Mouse (Mus musculus) megakaryocyte, embryonic 14.5 days (primary cell): Measurements from ENCODE around the gene Ctdsp1. TPM values are rescaled to one million over a fixed set of nuclear protein-coding genes. Genes with fewer than 3 reads are reported as not detected.

Experiments
- H3K27me3 ChIP-seq: replicated peaks from 2 replicates; pipeline ENCODE3; 2012; ENCODE audit warnings: inconsistent platforms
- H3K36me3 ChIP-seq: replicated peaks from 2 replicates; pipeline ENCODE3; 2012; ENCODE audit warnings: low read length, inconsistent platforms, mixed read lengths
- H3K4me1 ChIP-seq: 2 replicates; pipeline ENCODE4 v1.6.1; 2012; ENCODE audit warnings: inconsistent platforms
- H3K4me3 ChIP-seq: replicated peaks from 2 replicates; pipeline ENCODE3; 2012; ENCODE audit warnings: moderate library complexity, mild to moderate bottlenecking, inconsistent platforms
- H3K9me3 ChIP-seq: 2 replicates; pipeline ENCODE4 v1.6.1; 2012; ENCODE audit warnings: inconsistent platforms
- FLI1 ChIP-seq: IDR thresholded peaks from 2 replicates; pipeline ENCODE4 v1.6.1; 2012; ENCODE audit warnings: low read length, inconsistent platforms, mixed read lengths
- GATA1 ChIP-seq: IDR thresholded peaks from 3 replicates; pipeline ENCODE4 v1.6.1; 2012; ENCODE audit warnings: mixed read lengths, low read length, inconsistent platforms, borderline replicate concordance
- polyA plus RNA-seq: library from polyadenylated mRNA; stranded (reverse); fragments of >175 nt; gene quantifications from 2 replicates; pipeline ENCODE4 v1.2.3, GENCODE M21; 2012; ENCODE audit warnings: low replicate concordance; ENCODE audit not compliant: insufficient read depth

Ctdsp1 gene
- polyA plus RNA-seq, 1 experiment = 117 TPM

DNA sequence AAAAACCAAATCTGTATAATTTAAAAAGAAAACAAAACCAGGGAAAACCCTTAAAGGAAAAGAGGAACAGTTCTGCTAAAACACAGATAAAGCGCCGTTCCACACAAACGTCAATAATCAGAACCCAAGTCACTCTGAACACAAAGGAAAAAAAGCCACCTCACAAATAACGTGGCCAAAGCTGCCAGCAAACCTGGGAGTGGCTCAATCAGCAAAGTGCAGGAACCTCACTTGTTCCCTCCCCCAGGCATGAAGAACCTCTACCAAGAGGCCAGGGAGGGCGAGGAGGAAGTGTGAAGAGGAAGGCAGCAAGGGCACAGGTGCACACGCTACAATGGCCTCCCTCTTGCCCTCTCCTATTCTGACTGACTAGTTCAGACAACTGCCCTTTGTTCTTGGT lies 44.3 kb downstream of the Ctdsp1 start:
- H3K4me3 ChIP-seq = peak overlapping the region; percentile 64
- peaks cover 63% of the 10 kb centered on the region for H3K36me3 ChIP-seq
- H3K27me3 ChIP-seq = no peaks in the 10 kb centered on the region
- H3K4me1 ChIP-seq = peaks cover 4% of the 10 kb centered on the region
- TF ChIP-seq GATA1 = no peak
- no peak for TF ChIP-seq FLI1
- H3K9me3 ChIP-seq = no peaks in the 10 kb centered on the region

- H3K36me3 ChIP-seq = peaks cover 82% of the 10 kb centered on the region
- TF ChIP-seq GATA1 = no peak
- no peak for TF ChIP-seq FLI1
Measured at GRCm38 (mm10) chr1:74437702-74438427, 46.6 kb downstream of the Ctdsp1 start.

GRCm38 (mm10) chr1:74439166-74439876 lies 48.0 kb downstream of the Ctdsp1 start:
- Histone ChIP-seq H3K4me3 (no peak overlapping the region), H3K4me1 (peaks cover 4% of the 10 kb centered on the region), H3K27me3 (no peaks in the 10 kb centered on the region), H3K36me3 (peaks cover 85% of the 10 kb centered on the region), H3K9me3 (no peaks in the 10 kb centered on the region)
- TF ChIP-seq GATA1 (no peak), FLI1 (no peak)

More at GRCm38 (mm10) chr1:74437702-74438427, 46.6 kb downstream of the Ctdsp1 start:
- no peaks in the 10 kb centered on the region for H3K9me3 ChIP-seq
- H3K4me3 ChIP-seq = no peak overlapping the region
- H3K4me1 ChIP-seq = peaks cover 4% of the 10 kb centered on the region
- no peaks in the 10 kb centered on the region for H3K27me3 ChIP-seq

GRCm38 (mm10) chr1:74444538-74444937 lies 53.2 kb downstream of the Ctdsp1 start:
- no peaks in the 10 kb centered on the region for H3K4me1 ChIP-seq
- no peak for TF ChIP-seq GATA1
- no peak overlapping the region for H3K4me3 ChIP-seq
- no peaks in the 10 kb centered on the region for H3K27me3 ChIP-seq
- no peaks in the 10 kb centered on the region for H3K9me3 ChIP-seq
- H3K36me3 ChIP-seq = peaks cover 80% of the 10 kb centered on the region

Other genes starting within 250 kb of the Ctdsp1 start
- 0.70 TPM in 1 of 2 replicates, not detected in the other for gene Cxcr2, start 237.5 kb upstream of the Ctdsp1 start, polyA plus RNA-seq
- not detected in 2 replicates for gene Cxcr1, start 196.9 kb upstream of the Ctdsp1 start, polyA plus RNA-seq
- 817 and 1,833 TPM in 2 replicates for gene Arpc2, start 155.4 kb upstream of the Ctdsp1 start, polyA plus RNA-seq
- gene Gpbar1, start 113.0 kb upstream of the Ctdsp1 start, polyA plus RNA-seq = 0.28 TPM in 1 of 2 replicates, not detected in the other
- 180 and 228 TPM in 2 replicates for gene Aamp, start 106.8 kb upstream of the Ctdsp1 start, polyA plus RNA-seq
- 113 and 116 TPM in 2 replicates for gene Pnkd, start 106.6 kb upstream of the Ctdsp1 start, polyA plus RNA-seq
- gene Tmbim1, start 85.9 kb upstream of the Ctdsp1 start, polyA plus RNA-seq = 128 and 140 TPM in 2 replicates
- 0.59 TPM in 1 of 2 replicates, not detected in the other for gene Catip, start 29.4 kb upstream of the Ctdsp1 start, polyA plus RNA-seq
- gene Slc11a1, start 16.3 kb upstream of the Ctdsp1 start, polyA plus RNA-seq = 6.3 and 57.9 TPM in 2 replicates
- gene Vil1, start 17.9 kb downstream of the Ctdsp1 start, polyA plus RNA-seq = not detected in 2 replicates
- 7.3 and 10.2 TPM in 2 replicates for gene Cnot9, start 114.5 kb downstream of the Ctdsp1 start, polyA plus RNA-seq
- not detected in 2 replicates for gene Plcd4, start 151.4 kb downstream of the Ctdsp1 start, polyA plus RNA-seq
- gene Usp37, start 152.8 kb downstream of the Ctdsp1 start, polyA plus RNA-seq = 0.17 TPM in 1 of 2 replicates, not detected in the other
- gene Zfp142, start 196.7 kb downstream of the Ctdsp1 start, polyA plus RNA-seq = 2.0 and 2.2 TPM in 2 replicates
- 1.5 and 2.7 TPM in 2 replicates for gene Bcs1l, start 196.8 kb downstream of the Ctdsp1 start, polyA plus RNA-seq
- 14.9 and 27.3 TPM in 2 replicates for gene Rnf25, start 209.9 kb downstream of the Ctdsp1 start, polyA plus RNA-seq
- gene Stk36, start 209.9 kb downstream of the Ctdsp1 start, polyA plus RNA-seq = 0.12 TPM in 1 of 2 replicates, not detected in the other